Mouse (Mus musculus) layer of hippocampus, adult 2 months (tissue): ENCODE measurements at regions not wholly inside any gene's neighbourhood (a gene's known extent, or its start where the extent isn't known, plus 50 kb on each side); places are given as distances from the start of the nearest gene placed in this dataset.

Source experiments
- DNase-seq, 2 experiments: peaks; one replicate each; pipeline ENCODE4 v3.0.0; 2022; ENCODE audit warnings: low spot score in 2 of 2
- H3K27ac ChIP-seq: fragments of 200-600 bp; 2 replicates; pipeline ENCODE4 v1.8.1; 2022
- H3K4me3 ChIP-seq: fragments of 200-600 bp; 2 replicates; pipeline ENCODE4 v1.8.1; 2022; ENCODE audit warnings: mild to moderate bottlenecking
- CTCF ChIP-seq: fragments of 200-600 bp; conservative IDR thresholded peaks from 2 replicates; pipeline ENCODE4 v1.8.1; 2022; ENCODE audit warnings: antibody characterized with exemption, mild to moderate bottlenecking, moderate library complexity

DNA sequence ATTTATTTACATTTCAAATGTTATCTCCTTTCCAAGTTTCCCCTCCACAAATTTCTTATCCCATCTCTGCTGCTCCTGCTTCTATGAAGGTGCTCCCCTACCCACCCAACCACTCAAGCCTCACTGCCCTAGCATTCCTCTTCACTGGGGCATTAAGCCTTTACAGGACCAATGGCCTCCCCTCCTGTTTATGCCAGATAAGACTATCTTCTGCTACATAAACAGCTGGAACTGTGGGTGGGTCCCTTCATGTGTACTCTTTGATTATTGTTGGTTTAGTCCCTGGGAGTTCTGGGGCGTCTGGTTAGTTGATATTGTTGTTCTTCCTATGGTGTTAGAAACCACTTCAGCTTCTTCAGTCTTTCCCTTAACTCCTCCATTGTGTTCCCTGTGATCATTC, 1164.1 kb upstream of the Got2 start:
- no peak overlapping the region for H3K27ac ChIP-seq
- TF ChIP-seq CTCF, result no peak
- DNase-seq, result no peak
- H3K4me3 ChIP-seq, result no peak overlapping the region

DNA sequence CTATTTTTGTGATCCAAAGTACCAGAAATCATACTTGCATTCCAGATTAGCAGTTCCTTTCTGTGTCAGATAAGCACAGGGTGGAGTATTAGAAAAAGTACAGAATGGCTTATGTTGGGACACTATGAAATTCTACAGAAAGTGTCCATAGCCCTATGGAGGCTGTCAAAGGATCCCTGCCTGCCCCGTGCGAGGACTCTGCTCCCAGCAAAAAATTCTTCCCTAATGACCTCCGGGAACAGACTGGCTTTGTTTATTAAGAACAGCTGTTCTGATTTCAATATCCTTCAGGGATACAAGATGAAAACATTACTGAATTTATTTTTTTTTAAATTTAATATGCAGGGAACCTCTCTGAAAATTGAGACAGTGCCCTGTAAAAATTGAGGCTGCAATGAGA, 1151.4 kb upstream of the Got2 start:
- no peak for DNase-seq
- H3K4me3 ChIP-seq, result no peak overlapping the region
- TF ChIP-seq CTCF, result no peak
- H3K27ac ChIP-seq, result no peak overlapping the region

DNA sequence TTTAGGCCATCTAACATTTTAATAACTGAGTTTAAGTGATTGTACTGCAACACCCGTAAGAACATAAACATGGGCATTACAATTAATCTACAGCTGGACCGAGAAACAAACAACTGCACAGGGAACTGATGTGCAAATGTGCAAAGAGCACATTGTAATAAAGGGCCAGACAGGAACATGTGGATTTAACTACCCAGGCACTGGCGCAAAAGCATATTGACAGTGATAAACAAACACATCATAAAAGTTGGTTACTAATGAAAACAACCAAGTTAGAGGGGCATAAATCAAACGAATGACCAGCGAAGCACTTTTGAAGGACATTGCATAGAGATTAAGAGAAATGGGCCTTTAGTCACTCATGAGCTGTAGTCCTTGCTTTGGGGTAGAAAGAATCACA, 1150.5 kb upstream of the Got2 start:
- Histone ChIP-seq H3K4me3 (no peak overlapping the region), H3K27ac (no peak overlapping the region)
- no peak for TF ChIP-seq CTCF
- no peak for DNase-seq

DNA sequence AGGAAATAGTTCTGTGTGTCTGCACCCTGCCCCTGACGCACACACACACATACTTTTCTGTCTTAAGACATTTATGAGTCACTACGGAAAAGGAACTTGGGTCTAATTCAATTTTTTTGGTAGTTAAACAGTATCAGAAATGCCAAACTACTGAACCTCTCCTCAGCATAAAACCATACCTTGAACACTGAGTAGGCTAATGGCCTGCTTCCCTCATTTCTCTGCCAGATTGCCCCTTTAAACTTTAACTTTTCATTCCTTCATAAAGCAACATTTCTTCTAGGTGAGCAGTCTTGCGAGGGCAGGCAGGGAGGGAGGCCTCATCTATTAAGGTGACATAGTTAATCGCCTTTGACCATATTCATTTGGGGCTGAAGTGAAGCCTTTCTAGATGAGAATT, 1143.8 kb upstream of the Got2 start:
- no peak for DNase-seq
- no peak for TF ChIP-seq CTCF
- no peak overlapping the region for H3K27ac ChIP-seq
- H3K4me3 ChIP-seq, result no peak overlapping the region

DNA sequence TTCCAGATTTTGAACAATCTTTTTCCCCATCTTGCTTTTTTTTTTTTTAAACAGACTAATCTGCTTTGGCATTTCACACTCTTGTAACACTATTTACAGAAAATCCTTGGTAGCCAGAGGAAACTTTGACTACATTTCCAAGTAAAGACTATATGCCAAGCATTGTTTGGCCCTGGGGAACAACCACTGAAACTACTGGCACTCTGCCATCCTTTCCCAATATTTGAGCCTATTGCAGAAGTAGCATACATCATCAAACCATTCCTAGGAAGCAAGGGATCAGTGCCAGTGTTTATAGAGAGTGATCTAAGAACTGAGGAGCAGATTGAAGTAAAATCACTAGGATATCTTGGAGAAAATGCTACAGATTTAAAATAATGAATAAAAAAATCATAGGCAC, 1127.2 kb upstream of the Got2 start:
- TF ChIP-seq CTCF, result no peak

DNA sequence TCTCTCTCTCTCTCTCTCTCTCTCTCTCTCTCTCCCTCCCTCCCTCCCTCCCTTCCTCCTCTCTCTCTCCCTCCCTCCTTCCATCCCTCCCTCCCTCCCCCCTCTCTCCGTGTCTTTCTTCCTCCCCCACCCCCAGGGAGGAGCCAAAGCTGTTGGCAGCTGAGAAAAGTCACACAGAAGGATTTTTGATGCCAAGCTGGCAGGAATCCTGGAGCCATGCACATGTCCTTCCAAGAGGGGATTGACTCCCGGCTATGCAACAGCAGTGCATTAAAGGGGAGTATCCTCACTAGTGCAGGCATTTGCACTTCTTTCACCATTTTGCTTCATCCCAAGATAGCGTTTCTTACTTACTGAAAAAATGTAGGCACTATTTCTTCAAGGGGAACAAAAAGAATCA, 1115.8 kb upstream of the Got2 start:
- DNase-seq, result peak; percentile 20 to 21
- no peak overlapping the region for H3K4me3 ChIP-seq
- H3K27ac ChIP-seq, result no peak overlapping the region
- no peak for TF ChIP-seq CTCF

More for the DNA sequence above, 1127.2 kb upstream of the Got2 start:
- H3K4me3 ChIP-seq, result no peak overlapping the region
- no peak overlapping the region for H3K27ac ChIP-seq
- DNase-seq, result no peak

DNA sequence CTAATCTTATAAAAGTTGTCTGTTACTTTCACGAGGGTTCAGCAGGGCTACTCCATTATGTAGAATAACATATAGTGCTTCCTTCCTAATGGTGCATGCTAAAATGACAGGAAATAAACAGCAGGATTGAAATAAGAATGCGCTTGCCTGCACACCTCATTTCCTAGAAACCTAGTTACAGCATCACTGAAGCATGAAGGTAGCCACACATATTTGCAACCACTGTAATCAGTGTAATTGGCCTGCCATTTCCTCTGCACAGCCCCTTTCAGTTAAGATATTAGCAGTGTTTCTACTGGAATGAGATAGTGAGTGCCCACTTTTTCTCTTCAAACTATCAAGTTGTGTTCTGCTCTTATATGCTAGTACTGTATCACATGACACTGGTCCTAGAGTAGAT, 1094.8 kb upstream of the Got2 start:
- H3K4me3 ChIP-seq, result no peak overlapping the region
- no peak for DNase-seq
- no peak for TF ChIP-seq CTCF
- no peak overlapping the region for H3K27ac ChIP-seq
